Mouse (Mus musculus) testis, postnatal 10 days (tissue): ENCODE measurements around the gene Cenpn.

Experiments used
- DNase-seq: peaks from one replicate; pipeline ENCODE4 v3.0.0; 2021; ENCODE audit warnings: low spot score

Gene Cenpn

GRCm38 (mm10) chr8:116942284-116943058 is 20.9 kb downstream of the Cenpn start:
- DNase-seq = no peak

- peak; percentile 95 for DNase-seq
These were observed 21.6 kb downstream of the Cenpn start, which contains the start of gene Atmin for GRCm38 (mm10) chr8:116943161-116943554. Gene Atmin (plus strand): TSS chr8:116943393.

GRCm38 (mm10) chr8:116943555-116944384 is 22.2 kb downstream of the Cenpn start:
- peak; percentile 53 for DNase-seq

- DNase-seq = no peak
These were observed 22.8 kb downstream of the Cenpn start for GRCm38 (mm10) chr8:116944385-116944696.

GRCm38 (mm10) chr8:116945169-116945910 is 23.8 kb downstream of the Cenpn start:
- DNase-seq = no peak

GRCm38 (mm10) chr8:116946268-116946838 is 24.8 kb downstream of the Cenpn start:
- no peak for DNase-seq

- DNase-seq = no peak
These were observed 25.3 kb downstream of the Cenpn start for GRCm38 (mm10) chr8:116946851-116947250.

GRCm38 (mm10) chr8:116947589-116947988 is 26.1 kb downstream of the Cenpn start:
- DNase-seq = no peak

GRCm38 (mm10) chr8:116951369-116951768 is 29.8 kb downstream of the Cenpn start:
- no peak for DNase-seq

- no peak for DNase-seq
These were observed 30.2 kb downstream of the Cenpn start for GRCm38 (mm10) chr8:116951778-116952177.

GRCm38 (mm10) chr8:116952428-116952827 is 30.9 kb downstream of the Cenpn start:
- no peak for DNase-seq

- DNase-seq = no peak
These were observed 32.9 kb downstream of the Cenpn start for GRCm38 (mm10) chr8:116954415-116954814.

- DNase-seq = no peak
These were observed 48.0 kb downstream of the Cenpn start for GRCm38 (mm10) chr8:116969531-116969930.

GRCm38 (mm10) chr8:116975066-116975465 is 53.5 kb downstream of the Cenpn start:
- no peak for DNase-seq

- DNase-seq = no peak
These were observed 54.1 kb downstream of the Cenpn start for GRCm38 (mm10) chr8:116975606-116976005.

GRCm38 (mm10) chr8:116978052-116978451 is 56.5 kb downstream of the Cenpn start:
- no peak for DNase-seq

GRCm38 (mm10) chr8:116978631-116979256 is 57.2 kb downstream of the Cenpn start, which contains the start of gene 1700030J22Rik:
Gene 1700030J22Rik (minus strand): TSS chr8:116978959.
- DNase-seq = peak; percentile 99

GRCm38 (mm10) chr8:116980117-116980516 is 58.6 kb downstream of the Cenpn start:
- peak; percentile 79 for DNase-seq

GRCm38 (mm10) chr8:116989842-116990241 is 68.3 kb downstream of the Cenpn start:
- no peak for DNase-seq
